Mouse (Mus musculus) urinary bladder, postnatal 36 days (tissue): Measurements from ENCODE around the gene Cacna2d2.

Experiments
- DNase-seq, 2 experiments: peaks; one replicate each; pipeline ENCODE4 v3.0.0; 2022; ENCODE audit warnings: low spot score in 2 of 2, mixed read lengths in 1 of 2

The Cacna2d2 gene

DNA sequence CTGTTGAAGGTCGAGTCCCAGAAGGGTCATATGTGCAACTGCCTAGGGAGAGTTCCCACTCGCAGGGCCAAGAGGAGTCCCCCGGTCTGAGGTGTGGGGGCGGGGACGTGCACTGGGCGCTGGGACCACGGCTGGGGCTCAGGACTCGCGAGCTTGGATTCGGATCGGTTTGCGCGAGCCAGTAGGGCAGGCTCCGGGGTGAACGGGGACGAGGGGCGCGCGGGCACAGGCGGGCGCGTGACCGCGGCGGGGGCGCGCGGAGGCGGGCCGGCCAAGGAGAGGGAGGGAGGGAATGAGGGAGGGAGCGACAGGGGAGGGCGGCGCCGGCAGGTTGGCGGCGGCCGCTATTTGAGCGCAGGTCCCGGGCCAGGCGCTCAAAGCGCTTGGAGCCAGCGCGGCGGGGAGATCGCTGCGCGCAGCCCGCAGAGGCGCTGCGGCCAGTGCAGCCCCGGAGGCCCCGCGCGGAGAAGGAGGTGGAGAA lies at the start of gene Cacna2d2:
TSS of gene Cacna2d2 (plus strand) at position 122 of the 481 bp plus-strand sequence.
- DNase-seq, result peak in 1 of 2 experiments; percentile 36

DNA sequence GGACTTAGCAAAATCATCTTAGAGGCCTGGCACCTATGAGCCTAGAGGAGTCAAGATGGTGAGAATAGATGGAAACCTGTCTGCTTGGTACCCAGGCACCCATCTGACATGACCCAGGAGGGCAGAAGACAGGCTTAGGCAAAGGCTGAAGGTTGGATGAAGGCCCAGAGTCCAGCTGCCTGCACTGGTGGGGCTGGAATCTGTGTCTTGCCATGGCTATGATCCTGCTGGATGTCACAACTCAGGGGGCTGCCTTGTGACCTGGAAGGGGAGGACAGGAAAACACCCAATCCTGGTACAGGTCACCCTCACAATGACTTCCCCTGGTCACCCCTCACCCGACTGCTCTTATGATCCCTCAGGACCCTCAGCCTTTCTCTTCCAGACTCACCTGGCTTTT lies 44.6 kb upstream of the Cacna2d2 start:
- DNase-seq, result no peak

DNA sequence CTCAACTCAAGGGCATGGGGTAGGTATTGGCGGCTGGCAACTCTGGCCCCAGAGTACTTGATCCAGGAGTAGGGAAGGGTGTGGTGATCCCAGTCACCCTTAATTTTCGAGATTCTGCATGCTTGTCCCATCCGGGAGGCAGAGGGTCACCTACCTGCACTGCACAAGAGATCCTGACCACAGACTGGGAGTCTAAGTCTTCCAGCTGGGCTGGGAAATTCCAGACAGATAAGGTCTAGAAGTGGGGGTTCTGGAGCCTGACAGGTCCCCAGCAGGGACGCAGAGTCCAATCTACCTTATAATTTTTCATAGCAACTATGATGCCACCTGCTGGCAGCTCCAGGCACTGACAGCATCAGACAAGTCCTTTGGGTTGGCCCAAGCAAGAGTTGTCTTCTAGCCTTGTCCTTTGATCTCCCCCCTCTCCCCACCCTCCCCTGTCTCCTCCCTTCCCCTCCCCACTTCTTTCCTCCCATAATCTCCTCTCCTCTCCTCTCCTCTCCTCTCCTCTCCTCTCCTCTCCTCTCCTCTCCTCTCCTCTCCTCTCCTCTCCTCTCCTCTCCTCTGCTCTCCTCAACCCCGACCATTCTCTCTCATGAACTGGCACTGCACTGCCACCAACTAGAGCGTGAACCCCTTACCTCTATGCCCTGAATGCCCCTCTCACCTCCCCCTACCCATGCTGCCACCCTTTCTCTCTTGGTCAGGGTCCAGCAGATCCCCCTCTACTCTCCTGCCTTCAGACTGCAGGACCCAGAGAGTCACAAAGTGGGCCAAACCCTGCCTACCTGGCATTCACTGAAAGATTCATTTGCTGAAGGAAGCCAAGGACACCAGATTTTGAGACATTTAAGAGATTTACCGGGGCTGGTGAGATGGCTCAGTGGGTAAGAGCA lies 43.3 kb upstream of the Cacna2d2 start:
- DNase-seq, result peak in 1 of 2 experiments; percentile 58

DNA sequence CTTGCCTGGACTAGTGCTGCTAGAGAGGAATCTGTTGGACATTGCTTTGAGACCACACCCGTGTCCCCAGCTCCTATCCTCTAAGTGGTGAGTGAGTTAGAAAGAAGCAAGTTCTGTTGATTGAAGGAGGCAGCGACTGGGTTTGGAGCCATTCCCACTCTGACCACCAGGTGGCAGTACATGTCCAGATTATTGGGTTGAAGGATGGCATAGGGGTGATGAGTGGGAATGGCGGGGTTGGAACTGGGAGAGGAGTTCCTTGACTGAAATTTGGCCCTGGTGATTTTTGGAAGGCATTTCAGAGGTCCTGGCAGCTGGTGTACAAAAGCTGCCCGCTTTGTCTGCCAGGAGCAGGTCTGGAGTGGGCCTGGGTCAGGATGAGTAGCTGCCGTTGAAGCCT lies 41.8 kb upstream of the Cacna2d2 start:
- DNase-seq, result peak; percentile 66 to 73

DNA sequence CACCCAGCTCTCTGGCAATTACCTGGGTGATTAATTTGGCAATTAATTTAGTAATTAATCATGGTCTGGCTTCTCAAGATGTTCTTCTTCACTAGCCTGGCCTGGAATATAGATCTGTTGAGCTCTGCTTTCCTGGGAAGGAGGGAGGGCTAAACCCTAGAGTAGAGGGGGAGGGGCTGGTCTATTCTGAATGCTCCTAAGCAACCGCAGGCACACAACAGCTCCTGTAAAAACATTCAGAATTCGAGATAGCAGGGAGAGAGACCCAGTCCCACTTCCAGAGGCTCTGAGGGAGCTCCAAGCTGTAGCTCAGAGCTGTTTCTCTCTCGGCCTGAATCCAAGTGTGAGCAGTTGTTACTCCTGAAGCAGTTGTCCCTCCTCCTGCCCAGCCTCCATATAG lies 38.4 kb upstream of the Cacna2d2 start:
- no peak for DNase-seq

DNA sequence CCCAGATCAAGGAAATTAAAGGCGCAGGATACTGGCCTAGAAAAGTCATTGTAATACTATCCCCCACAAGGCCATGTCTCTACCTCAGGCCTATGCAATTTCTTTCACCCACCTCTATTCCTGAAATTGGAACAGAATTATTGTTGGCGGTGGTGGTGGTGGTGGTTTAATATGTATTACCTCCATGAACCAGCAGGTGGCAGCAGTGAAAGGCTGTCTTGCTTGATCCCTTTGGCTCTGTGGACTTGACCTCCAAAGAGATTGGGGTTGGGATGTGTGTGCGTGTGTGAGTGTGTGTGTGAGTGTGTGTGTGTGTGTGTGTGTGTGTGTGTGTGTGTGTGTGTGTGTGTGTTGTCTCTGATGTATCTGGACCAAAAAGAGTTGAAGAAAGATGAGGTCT lies 32.8 kb upstream of the Cacna2d2 start:
- DNase-seq, result peak; percentile 21 to 38

DNA sequence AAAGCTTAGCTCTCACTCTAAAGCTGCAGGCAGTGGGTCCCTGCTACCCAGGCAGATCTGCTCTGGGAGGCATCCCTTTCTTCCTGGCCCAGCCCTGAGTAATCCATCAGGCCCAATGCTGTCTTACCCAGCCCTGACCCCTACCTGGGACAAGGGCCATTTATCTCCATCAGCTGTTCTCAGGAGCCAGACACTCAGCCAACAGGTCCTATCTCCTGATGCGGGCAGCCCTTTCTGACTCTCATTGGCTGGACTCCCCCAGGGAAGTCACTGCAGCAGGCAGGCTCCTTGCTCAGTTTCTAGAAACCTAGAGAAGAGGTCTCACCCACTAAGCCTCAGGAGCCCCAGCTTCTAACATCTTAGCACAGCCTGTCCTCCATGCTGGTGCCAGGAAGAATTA lies 31.1 kb upstream of the Cacna2d2 start:
- DNase-seq, result no peak

DNA sequence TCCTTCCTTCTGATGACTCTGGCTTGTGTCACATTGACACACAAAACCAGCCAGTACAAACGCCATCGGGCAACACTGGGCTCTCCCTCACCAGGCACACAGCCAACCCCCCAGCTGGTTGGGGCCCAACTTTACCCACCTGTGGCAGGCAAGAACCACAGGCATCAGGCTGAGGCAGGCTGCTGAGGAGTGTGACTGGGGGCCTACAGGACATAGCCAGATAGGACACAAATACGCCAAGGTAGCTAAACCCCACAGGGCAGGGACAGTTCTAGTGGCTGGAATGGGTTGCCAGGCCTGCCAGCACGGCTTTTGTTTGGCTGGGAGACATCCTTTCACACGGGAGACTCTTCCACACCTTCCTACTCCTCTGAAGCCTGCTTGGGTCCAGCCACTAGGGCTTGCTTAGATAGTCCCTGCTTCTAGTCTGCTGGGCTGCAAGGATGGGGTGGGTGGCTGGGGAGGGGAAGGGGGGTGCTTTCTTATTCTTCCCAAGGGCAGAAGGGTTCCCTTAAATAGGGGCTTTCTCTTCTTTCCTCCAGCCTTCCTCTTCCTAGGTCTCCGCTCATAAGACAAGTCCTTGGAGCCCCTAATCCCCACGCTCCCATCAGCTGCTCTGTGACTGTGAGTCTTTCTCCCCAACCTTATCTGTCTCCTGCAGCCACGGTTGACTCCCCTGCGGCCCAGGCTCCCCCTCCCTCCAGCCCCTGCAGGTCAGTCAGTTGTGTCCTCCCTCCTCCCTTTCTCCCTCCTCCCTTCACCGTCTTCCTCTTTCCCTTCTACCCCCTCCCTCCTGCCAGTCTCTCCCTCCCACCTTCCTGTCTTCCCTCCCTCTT lies 29.9 kb upstream of the Cacna2d2 start:
- DNase-seq, result no peak

DNA sequence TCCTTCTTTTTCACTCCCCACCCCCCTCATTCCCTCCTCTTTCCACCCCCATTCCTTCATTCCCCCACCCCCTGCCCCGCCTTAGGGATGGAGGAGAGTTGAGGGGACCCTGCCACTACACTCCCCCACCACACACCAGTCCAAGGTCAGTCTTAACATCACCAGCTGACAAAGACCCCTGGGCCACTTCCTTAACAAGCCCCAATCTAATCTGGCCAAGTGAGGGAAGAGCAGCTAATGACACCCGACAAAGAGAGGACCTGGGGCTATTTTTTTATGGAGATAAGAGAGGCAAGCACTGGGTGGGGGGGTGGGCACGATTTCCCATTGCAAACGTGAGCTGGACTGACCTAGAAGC lies 29.3 kb upstream of the Cacna2d2 start:
- no peak for DNase-seq

DNA sequence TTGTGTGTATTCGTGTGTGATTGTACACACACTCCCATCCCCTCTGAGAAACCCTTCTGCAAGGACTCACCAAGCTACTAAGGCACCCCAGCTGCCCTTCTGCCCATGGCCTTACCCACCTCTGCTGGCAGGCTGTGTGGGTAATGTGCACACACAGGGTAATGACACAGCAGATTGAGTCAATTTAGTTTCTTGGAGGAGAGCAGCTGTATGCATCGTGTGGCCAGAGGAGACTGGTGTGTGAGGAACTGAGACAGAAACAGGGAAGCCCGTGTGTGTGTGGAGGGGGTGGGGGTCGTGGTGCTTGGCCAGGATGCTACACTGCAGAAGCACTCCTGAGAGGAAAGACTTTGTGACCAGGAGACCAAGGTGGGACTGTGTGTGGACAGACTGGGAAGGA lies 27.0 kb upstream of the Cacna2d2 start:
- DNase-seq, result no peak

DNA sequence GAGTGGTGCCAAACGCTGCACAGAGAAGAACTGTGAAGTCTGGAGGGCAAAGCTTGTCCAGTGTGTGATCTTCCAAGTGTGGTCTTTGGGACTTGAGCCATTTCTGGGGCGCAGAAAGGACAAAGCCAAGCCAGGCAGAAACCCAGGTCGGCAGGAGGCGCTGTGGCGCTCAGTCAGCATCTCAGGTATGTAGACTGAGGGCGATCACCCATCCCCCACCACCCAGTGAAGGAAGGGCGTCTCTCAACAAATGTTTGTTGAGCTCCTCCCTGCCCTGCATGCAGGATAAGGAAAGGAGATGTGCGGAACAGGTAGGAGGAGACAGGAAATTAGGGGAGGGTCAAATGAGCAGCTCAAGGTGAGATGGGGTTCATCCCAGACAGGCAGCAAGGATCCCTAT lies 24.8 kb upstream of the Cacna2d2 start:
- DNase-seq, result no peak

DNA sequence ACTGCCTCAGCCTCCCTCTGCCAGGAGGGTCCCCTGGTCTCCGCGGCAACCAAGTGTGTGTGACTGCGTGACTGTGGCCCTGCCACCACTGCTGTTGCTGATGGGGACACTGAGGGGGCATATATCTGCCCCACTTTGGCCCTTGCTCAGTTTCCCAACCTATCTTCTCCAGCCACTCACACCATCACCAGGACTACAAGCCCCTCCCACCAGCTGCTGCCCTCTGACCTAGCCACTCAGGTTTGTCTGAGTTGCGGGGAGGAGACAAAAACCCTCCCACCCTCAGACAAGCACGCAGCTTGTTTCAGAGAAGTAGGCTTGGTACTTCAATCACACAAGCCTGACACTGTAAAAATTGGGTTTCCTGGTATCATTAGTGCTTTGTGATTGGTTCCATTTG lies 24.0 kb upstream of the Cacna2d2 start:
- DNase-seq, result no peak

DNA sequence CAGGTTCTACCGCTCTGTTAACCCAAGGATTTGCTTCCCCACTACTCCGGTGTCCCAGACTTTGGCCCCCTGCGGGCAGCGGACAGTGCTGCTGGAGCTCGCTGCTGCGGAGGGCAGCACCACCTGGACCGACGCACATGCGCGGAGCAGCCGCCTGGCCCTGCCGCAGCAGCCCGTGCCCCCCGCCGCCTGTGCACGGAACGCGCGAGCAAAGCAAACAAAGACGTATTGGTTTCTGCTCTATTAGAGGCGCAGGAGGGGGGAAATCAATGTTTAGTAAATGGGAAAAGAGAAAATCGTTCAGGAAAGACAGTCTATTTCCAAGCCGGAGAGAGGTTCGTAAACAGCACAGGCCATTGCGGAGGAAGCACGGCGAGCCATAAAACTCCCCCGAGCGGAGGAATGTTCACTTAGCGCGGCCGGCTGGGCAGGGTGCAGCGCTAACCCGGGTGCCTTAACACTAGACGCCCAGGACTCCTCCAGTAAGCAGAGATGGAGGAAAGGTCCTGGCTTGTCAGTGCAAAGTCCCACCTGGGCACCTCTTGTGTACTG lies 21.4 kb upstream of the Cacna2d2 start:
- DNase-seq, result no peak

DNA sequence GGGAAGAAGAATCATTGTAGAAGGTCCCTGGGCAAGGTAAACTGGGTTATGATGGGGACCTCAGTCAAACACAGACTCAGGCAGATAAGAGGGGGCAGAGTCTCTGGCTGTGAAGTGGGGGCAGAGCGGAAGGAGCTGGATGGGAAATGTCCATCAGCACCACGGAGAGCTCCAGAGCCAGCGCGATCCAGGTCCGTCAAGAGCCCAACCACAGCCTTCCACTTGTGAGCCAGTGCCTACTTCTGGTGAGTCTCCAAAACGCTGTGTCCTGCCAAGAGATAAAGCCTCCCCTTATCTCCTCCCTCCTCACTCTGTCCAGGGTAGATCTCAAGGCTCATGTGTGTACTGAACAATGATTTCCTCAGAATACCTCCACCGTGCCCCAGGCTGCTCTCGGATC lies 17.7 kb upstream of the Cacna2d2 start:
- DNase-seq, result no peak

DNA sequence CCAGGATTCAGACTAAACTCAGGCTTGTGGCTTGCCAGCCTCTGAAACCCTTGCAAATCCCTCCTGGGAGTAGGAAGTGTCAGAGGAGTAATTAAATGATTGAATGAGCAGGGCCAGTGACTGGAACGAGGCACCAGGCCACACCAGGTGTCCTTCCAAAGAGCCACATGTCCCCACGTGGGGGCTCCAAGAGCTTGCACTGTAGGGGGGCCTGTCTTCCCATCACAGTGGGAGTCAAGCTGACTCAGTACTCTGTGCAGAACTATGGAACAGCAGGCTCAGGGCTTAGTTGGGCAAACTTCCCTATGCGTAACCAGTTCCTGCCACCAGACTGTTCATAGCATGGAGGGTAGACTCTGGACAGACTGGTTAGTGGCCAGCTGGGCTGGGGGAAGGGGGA lies 15.0 kb upstream of the Cacna2d2 start:
- DNase-seq, result no peak

DNA sequence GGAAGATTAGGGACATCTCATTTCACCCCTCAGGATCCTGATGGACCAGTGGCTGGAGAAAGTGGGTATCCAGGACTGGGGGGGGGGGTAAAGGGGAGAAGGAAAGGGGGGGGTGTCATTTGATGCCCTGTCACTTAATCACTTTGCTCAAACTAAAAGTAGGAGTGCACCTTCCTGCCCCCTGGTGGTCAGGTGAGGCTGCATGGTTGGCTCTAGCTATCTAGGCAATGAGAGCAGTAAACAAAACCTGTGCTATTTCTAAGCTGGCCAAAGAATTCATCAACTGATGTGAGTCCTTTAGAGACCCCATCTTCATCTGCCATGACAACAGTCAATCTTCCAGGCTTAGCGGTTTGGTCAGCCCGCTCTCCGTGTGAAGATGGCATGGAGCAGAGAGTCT lies 12.7 kb upstream of the Cacna2d2 start:
- peak; percentile 10 to 23 for DNase-seq

DNA sequence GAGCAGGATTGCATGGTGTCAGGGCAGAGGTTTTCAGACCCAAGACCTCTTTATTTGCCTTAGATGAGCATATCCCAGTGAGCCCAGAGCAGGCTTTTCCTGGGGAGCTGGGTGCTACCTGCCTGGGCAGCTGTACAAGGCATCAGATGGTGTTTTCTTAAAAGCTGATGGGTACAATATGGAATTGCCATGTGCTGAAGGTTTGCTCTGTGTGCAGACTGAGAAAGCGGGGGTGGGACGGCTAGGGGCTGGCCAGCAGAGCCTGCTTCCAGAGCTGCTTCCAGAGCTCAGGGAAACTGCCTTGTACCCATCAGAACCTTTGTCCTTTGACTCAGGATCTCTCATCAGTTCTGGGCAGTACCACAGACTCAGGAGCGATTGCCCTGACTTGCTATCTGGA lies 11.7 kb upstream of the Cacna2d2 start:
- DNase-seq, result no peak

DNA sequence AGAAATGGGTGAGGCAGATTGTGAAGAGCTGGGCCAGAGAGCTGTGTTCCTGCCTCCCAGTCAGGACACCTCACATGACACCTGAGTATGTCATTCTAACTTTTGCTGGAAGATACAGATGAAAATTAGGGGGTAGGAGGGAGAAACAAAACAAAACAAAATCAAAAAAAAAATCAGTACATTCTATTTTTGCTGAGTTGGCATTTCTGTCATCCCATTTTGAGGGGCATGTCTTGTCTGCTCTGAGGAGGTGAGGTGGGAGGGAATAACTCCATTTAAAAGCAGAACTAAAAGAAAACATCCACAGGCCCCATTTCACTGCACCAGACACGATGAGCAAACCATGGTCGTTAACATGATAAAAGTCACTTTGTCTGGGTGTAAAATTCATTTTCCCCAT lies 11.1 kb upstream of the Cacna2d2 start:
- DNase-seq, result no peak

DNA sequence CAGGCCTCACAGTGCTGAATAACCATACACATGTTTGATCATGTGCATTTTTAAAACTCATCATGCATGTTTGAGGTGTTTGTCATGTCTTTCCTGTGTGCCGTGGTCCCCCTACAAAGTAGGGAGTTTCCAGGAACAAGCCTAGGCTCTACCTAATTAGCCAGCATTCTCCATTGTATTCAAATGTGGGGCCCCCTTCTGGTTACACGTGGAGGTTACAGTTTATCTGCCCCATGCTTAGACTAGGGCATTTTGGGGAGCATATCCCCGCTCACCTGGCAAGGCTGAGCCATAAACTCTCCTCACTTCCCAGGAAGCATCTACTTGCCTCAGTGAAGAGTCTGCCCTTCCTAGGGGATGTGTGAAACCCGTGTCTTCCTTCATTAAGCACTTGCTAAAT lies 3.0 kb upstream of the Cacna2d2 start:
- DNase-seq, result no peak

DNA sequence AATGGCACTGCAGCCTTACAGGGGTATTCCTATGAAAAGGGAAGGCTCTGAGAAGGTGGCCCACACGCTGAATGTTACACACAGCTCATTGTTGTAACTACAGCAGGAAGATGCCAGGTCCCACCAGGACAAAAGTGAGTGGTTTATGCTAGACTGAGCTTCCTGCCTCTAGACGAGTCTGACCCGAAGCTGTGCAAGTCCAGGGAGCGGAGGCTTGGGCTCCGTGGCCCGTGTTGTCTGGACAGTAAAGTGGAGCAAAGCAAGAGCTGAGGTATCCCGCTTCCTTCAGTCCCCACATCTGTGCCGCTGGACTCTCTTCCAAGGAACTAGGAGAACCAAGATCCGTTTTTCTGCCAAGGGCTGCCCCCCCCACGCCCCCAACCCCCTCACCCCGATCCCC lies 444 bp upstream of the Cacna2d2 start:
- DNase-seq, result no peak

DNA sequence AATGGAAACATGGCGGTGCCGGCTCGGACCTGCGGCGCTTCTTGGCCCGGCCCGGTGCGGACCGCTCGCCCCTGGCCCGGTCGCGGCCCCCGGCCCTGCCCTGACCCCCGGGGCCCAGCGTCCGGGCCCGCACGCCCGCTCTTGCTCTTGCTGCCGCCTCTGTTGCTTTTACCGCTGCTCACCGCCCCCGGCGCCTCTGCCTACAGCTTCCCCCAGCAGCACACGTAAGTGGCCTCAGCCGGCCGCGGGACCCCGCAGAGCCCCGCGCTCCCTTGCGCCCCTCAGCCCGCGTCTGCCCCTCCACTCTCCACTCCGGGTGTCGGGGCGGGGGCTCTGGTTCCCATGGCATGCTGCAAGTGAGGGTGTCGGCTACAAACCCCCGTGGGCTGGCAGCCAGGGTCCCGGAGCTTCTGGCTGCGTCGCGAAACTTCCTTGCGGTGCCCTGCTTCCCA lies 674 bp downstream of the Cacna2d2 start:
- no peak for DNase-seq

DNA sequence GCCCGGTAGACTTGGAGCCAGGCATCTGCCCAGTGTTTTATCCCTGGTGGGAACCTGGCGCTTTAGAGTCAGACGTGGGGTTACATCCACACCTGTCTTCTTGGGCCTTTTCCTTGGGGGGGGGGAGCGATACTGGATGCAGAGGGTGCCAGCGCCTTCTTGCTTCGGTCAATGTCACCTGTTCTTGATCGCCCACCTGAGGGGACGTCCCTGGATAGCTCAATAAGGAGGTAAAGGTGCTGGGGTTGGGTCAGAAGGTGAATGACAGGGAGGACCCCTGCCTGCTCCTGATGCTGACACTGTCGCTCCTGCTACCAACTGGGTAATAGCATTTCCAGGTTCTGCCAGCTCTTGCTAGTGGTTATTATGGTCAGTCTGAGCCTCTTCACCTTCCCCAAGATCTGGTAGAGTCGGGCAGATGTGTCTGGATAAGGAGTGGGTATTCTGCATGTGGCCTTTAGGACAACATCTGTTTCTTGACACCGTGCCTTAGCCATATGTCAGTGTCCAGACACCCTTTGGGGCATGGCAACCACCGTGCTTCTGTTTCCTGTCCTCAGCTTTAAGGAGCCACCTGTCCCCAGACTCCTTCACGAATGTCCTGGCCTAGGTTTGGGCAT lies 1.4 kb downstream of the Cacna2d2 start:
- no peak for DNase-seq
